8 mouse cellular contexts compared by ENCODE assay signal in genomic region chr4:120951428-120951973, GRCm38 (mm10). TPM values are rescaled to one million over a fixed set of nuclear protein-coding genes. Genes with fewer than 3 reads are reported as not detected.
DNase-seq lines count a peak whose midpoint lies in the region; ATAC-seq and TF ChIP-seq lines count a peak whose summit lies in the region.

Gene Zfp69 (minus strand): TSS chr4:120951699.

- no peak for TF ChIP-seq CTCF in intestine, postnatal 0 days (IDR thresholded peaks at IDR 0.05; ENCODE audit: low read depth)
- TF ChIP-seq CTCF in small intestine, adult 2 months (IDR thresholded peaks at IDR 0.05; ENCODE audit: extremely low read depth, insufficient read length, insufficient replicate concordance, low read depth, low read length) = no peak

- peak; percentile 96 for ATAC-seq in intestine, postnatal 0 days
- peak; percentile 94 for ATAC-seq in limb, embryonic 11.5 days (ENCODE audit: insufficient number of reproducible peaks, low FRiP score, low TSS enrichment, low read depth)
- peak; percentile 99 for ATAC-seq in midbrain, embryonic 13.5 days

- peak; percentile 98 for TF ChIP-seq POLR2A in small intestine, adult 2 months (IDR thresholded peaks at IDR 0.05; ENCODE audit: low read depth, low read length)

- peak within 1 kb of the TSS; percentile 87 for H3K4me2 ChIP-seq in intestine, postnatal 0 days (replicated peaks; ENCODE audit: low read depth)
- peak within 1 kb of the TSS; percentile 47 for H3K4me2 ChIP-seq in limb, embryonic 11.5 days (ENCODE audit: low read depth, severe bottlenecking)
- H3K4me2 ChIP-seq in midbrain, embryonic 13.5 days (replicated peaks) = peak within 1 kb of the TSS; percentile 62

- H3K4me3 ChIP-seq in intestine, postnatal 0 days (ENCODE audit: low read depth, low read length) = peak within 1 kb of the TSS; percentile 71
- H3K4me3 ChIP-seq in limb, embryonic 11.5 days (ENCODE audit: low read depth, low read length) = peak within 1 kb of the TSS; percentile 77
- peak within 1 kb of the TSS; percentile 76 for H3K4me3 ChIP-seq in midbrain, embryonic 13.5 days (replicated peaks)
- peak within 1 kb of the TSS; percentile 97 for H3K4me3 ChIP-seq in small intestine, adult 2 months (ENCODE audit: low read depth, low read length)

- peak within 1 kb of the TSS; percentile 80 for H3K27ac ChIP-seq in intestine, postnatal 0 days (ENCODE audit: low read depth, low read length)
- peak within 1 kb of the TSS; percentile 83 for H3K27ac ChIP-seq in limb, embryonic 11.5 days (replicated peaks; ENCODE audit: low read depth, low read length)
- peak within 1 kb of the TSS; percentile 82 for H3K27ac ChIP-seq in midbrain, embryonic 13.5 days
- peak within 1 kb of the TSS; percentile 89 for H3K27ac ChIP-seq in small intestine, adult 2 months (ENCODE audit: insufficient read depth, low read depth, low read length)

- H3K36me3 ChIP-seq in intestine, postnatal 0 days (ENCODE audit: control insufficient read depth, insufficient read depth) = peaks cover 9% of the 10 kb centered on the region
- no peaks in the 10 kb centered on the region; the same call in 1 of the 2 replicates for H3K36me3 ChIP-seq in limb, embryonic 11.5 days (ENCODE audit: control insufficient read depth, insufficient read depth, low read length)
- peaks cover 6% of the 10 kb centered on the region; the same call in 1 of the 2 replicates for H3K36me3 ChIP-seq in midbrain, embryonic 13.5 days
- H3K36me3 ChIP-seq in small intestine, adult 2 months (ENCODE audit: control insufficient read depth, insufficient read depth, low read length) = peaks cover 2% of the 10 kb centered on the region

- peak within 1 kb of the TSS; percentile 70 for H3K9ac ChIP-seq in intestine, postnatal 0 days (ENCODE audit: low read depth, low read length)
- peak within 1 kb of the TSS; percentile 82 for H3K9ac ChIP-seq in limb, embryonic 11.5 days (ENCODE audit: low read length)
- H3K9ac ChIP-seq in midbrain, embryonic 13.5 days (replicated peaks) = peak within 1 kb of the TSS; percentile 80

- H3K4me1 ChIP-seq in intestine, postnatal 0 days (replicated peaks; ENCODE audit: control insufficient read depth, insufficient read depth, low read length) = no peaks in the 10 kb centered on the region
- no peaks in the 10 kb centered on the region for H3K4me1 ChIP-seq in limb, embryonic 11.5 days (ENCODE audit: control insufficient read depth, insufficient read depth, low read length)
- peaks cover 14% of the 10 kb centered on the region for H3K4me1 ChIP-seq in midbrain, embryonic 13.5 days (replicated peaks)
- H3K4me1 ChIP-seq in small intestine, adult 2 months (ENCODE audit: control insufficient read depth, insufficient read depth, insufficient read length, low read length) = no peaks in the 10 kb centered on the region; the same call in 1 of the 2 replicates

- no peaks in the 10 kb centered on the region for H3K9me3 ChIP-seq in intestine, postnatal 0 days (ENCODE audit: control insufficient read depth)
- H3K9me3 ChIP-seq in limb, embryonic 11.5 days (ENCODE audit: control insufficient read depth, low read length) = no peaks in the 10 kb centered on the region
- H3K9me3 ChIP-seq in midbrain, embryonic 13.5 days = no peaks in the 10 kb centered on the region

- peak; percentile 84 for DNase-seq in layer of hippocampus, adult 11-12 months (ENCODE audit: low spot score)
- DNase-seq in layer of hippocampus, adult 9-10 months (ENCODE audit: low spot score) = no peak
- DNase-seq in embryo, embryonic 9.5 days (ENCODE audit: extremely low spot score) = peak; percentile 94
- peak; percentile 89 to 92 for DNase-seq in gastrocnemius, postnatal 4 days (ENCODE audit: low spot score in 2 of 2)
- peak; percentile 92 for DNase-seq in limb, embryonic 11.5 days (ENCODE audit: low spot score)

- H3K27me3 ChIP-seq in intestine, postnatal 0 days (replicated peaks; ENCODE audit: control insufficient read depth, insufficient read depth, low read length) = no peaks in the 10 kb centered on the region
- no peaks in the 10 kb centered on the region for H3K27me3 ChIP-seq in limb, embryonic 11.5 days (ENCODE audit: control insufficient read depth, insufficient read depth, low read length)
- no peaks in the 10 kb centered on the region for H3K27me3 ChIP-seq in midbrain, embryonic 13.5 days
- H3K27me3 ChIP-seq in small intestine, adult 2 months (ENCODE audit: control insufficient read depth, insufficient read depth, low read length) = no peaks in the 10 kb centered on the region

- WGBS in intestine, postnatal 0 days = under 1% methylated on average over 60 of the region's 60 CpGs
- 0% methylated on average over 58 of the region's 60 CpGs for WGBS in limb, embryonic 11.5 days
- under 1% methylated on average over 60 of the region's 60 CpGs for WGBS in midbrain, embryonic 13.5 days
- under 1% methylated on average over 58 of the region's 60 CpGs for WGBS in small intestine, adult 2 months

RNA-seq across cellular contexts. Expression of gene Zfp69, which starts in this region (rescaled TPM):
- 1 to 10 TPM; 2.9 to 3.9 TPM for total RNA-seq in gastrocnemius, postnatal 4 days (2021)
- 2.2 and 2.6 TPM in 2 replicates for polyA plus RNA-seq in intestine, postnatal 0 days (2015; fragmentation: Nextera tagmentation; extraction: Ambion mirVana)
- polyA plus RNA-seq in limb, embryonic 11.5 days (2014; fragmentation: Nextera tagmentation; extraction: Ambion mirVana) = 11.0 and 11.6 TPM in 2 replicates
- polyA plus RNA-seq in midbrain, embryonic 13.5 days (2015; fragmentation: Nextera tagmentation; extraction: Ambion mirVana) = 8.8 and 9.4 TPM in 2 replicates
- polyA plus RNA-seq in small intestine, adult 2 months (2012; rRNA removed) = 0.60 and 1.8 TPM in 2 replicates
